Mouse (Mus musculus) c-Kit-positive CD71-negative TER-119-negative erythroid progenitor cells, embryonic 14.5 days (primary cell): ENCODE results near the gene Kpna6.
A peak's percentile ranks its signal among the peaks of the same experiment; 100 is the strongest.

Experiments
- DNase-seq: peaks from one replicate; pipeline ENCODE4 v3.0.0-alpha.2; 2013; ENCODE audit warnings: low read depth

Kpna6 gene

GRCm38 (mm10) chr4:129618031-129618430, 54.5 kb downstream of the Kpna6 start:
- no peak for DNase-seq

- DNase-seq, result no peak
These were observed 55.4 kb downstream of the Kpna6 start for GRCm38 (mm10) chr4:129617121-129617641.

- no peak for DNase-seq
These were observed 55.9 kb downstream of the Kpna6 start for GRCm38 (mm10) chr4:129616631-129617030.

DNA sequence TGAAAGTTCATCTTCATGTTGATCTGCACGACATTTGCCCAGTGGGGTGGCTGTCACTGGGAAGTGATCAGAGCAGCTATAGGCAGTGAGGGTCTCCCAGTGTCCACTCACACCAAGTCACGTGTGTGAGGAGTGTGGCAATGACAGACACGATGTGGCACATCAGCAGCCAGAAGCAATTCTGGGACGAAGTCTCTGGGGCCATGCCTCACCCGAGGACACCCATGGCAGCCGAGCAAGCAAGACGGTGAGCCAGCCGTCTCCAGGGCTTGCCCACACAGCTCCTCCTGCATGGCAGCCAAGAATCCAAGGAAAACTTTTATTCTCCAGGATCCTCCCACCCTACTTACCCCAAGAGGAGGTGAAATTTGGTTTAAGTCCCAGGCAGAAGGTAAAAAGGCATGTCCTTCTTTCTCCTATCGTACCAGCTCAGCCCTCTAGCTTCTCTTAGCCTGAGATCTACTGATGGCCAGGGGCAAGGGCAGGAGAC, 56.7 kb downstream of the Kpna6 start:
- DNase-seq, result no peak

DNA sequence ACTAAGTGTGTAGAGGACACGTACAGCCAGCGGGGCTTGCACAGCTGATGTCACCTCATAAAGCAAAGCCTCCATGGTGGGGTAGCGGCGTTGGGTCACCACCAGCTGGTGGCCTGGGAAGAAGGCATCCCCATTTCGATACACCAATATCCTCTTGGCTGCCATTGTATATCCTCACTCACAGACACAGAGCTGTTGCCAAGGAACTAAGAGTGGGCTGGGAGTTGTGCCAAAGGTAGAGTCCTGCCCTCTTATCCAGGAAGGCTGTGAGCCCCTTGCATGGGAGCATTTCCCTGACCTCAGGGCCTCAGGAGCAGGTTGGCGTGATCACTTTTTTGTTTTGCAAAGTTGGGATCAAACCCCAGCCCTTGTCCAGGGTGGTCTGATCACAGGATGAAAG, 58.5 kb downstream of the Kpna6 start, which contains the start of gene Dcdc2b:
Gene Dcdc2b (minus strand): TSS at position 165 of the 400 bp plus-strand sequence.
- DNase-seq, result no peak

- DNase-seq, result no peak
These were observed 62.1 kb downstream of the Kpna6 start for GRCm38 (mm10) chr4:129610472-129610871.

DNA sequence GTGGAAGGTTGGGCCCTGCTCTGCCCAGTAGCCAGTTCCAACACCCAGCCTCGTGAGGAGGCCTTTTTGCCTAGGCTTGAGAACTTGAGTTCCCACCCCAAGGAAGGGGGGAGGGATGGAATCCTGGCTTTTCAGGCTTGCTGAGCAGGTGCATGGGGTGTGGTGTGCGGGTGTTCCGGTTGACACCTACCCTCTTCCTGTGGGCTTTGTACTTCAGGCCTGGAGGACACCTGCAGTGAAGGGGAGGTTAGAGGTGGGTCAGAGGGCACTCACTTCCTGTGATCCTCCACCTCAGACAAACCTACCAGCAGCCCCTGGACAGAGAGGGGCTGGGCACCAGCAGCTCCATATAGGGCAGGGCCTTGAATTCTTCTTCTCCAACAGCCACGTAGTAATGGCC, 62.5 kb downstream of the Kpna6 start:
- DNase-seq, result no peak

GRCm38 (mm10) chr4:129609139-129609631, 63.4 kb downstream of the Kpna6 start:
- DNase-seq, result no peak

- peak; percentile 83 for DNase-seq
These were observed 64.0 kb downstream of the Kpna6 start for GRCm38 (mm10) chr4:129608426-129609025.

- peak; percentile 77 for DNase-seq
These were observed 72.1 kb downstream of the Kpna6 start, which contains the start of the genes Eif3i and Tmem234 for GRCm38 (mm10) chr4:129600233-129601158. Eif3i (minus strand) TSS chr4:129600648. Tmem234 (plus strand) TSS chr4:129600668.
